Mouse (Mus musculus) lung, adult 2 months (tissue): ENCODE measurements around the gene Efr3b.
A peak's percentile ranks its signal among the peaks of the same experiment; 100 is the strongest.

Source experiments
- CTCF ChIP-seq: fragments of 200-500 bp; IDR thresholded peaks from 2 replicates; pipeline ENCODE4 v1.5.1; 2011; ENCODE audit warnings: mild to moderate bottlenecking, low read length, control low read depth; ENCODE audit not compliant: insufficient read depth
- POLR2A ChIP-seq: fragments of 200-500 bp; IDR thresholded peaks from 2 replicates; pipeline ENCODE4 v1.6.1; 2011; ENCODE audit warnings: low read depth, mild to moderate bottlenecking, control low read depth, low read length, borderline replicate concordance; ENCODE audit errors: extremely low read depth

DNA sequence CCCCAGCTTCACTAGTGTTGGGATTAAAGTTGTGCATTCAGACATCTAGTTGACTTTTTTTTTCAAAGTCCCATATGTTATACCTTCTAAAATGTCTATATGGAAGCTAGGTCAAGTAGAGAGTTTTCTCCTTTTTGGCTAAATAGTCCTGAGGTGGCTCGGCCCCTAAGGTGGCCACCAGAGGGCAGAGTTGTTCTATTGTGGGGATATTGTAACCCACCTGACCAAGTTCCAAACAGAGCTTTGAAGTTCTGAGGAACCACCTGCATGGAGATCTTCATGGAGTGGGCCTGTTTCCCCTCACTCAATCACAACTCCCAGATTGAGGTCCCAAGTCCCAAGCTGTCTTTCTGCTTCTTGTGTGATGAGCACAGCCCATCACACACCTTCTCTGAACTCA, 112.6 kb downstream of the Efr3b start:
- TF ChIP-seq CTCF (peak; percentile 76), POLR2A (no peak)
